Mouse (Mus musculus) kidney, postnatal 0 days (tissue): ENCODE measurements around the gene Nubp1. TPM values are rescaled to one million over a fixed set of nuclear protein-coding genes. Genes with fewer than 3 reads are reported as not detected.

Experiments
- ATAC-seq: fragments of 200-750 bp; cut with Nextera tagmentation; replicated peaks from 2 replicates; pipeline ENCODE4 v1.8.0; 2017; ENCODE audit warnings: low read depth, moderate number of reproducible peaks, moderate TSS enrichment, moderate library complexity; ENCODE audit not compliant: low FRiP score
- DNase-seq: peaks from one replicate; pipeline ENCODE4 v3.0.0-alpha.2; 2016; ENCODE audit warnings: low spot score
- H3K27ac ChIP-seq: fragments of 300-500 bp; sonication (generic); 2 replicates; pipeline ENCODE4 v1.5.1; 2014; ENCODE audit warnings: mild to moderate bottlenecking
- H3K27me3 ChIP-seq: fragments of 300-500 bp; sonication (generic); 2 replicates; pipeline ENCODE4 v1.6.1; 2014; ENCODE audit warnings: low read length, mixed read lengths; ENCODE audit not compliant: insufficient read depth
- H3K36me3 ChIP-seq: fragments of 300-500 bp; sonication (generic); 2 replicates; pipeline ENCODE4 v1.6.1; 2014; ENCODE audit warnings: low read length, mixed read lengths; ENCODE audit not compliant: insufficient read depth
- H3K4me1 ChIP-seq: fragments of 300-500 bp; sonication (generic); replicated peaks from 2 replicates; pipeline ENCODE4 v1.6.1; 2014; ENCODE audit warnings: antibody characterized with exemption, low read length, mixed read lengths; ENCODE audit not compliant: insufficient read depth
- H3K4me2 ChIP-seq: fragments of 300-500 bp; sonication (generic); 2 replicates; pipeline ENCODE4 v1.6.1; 2014; ENCODE audit warnings: mild to moderate bottlenecking, low read length, moderate library complexity, mixed read lengths
- H3K4me3 ChIP-seq: fragments of 300-500 bp; sonication (generic); replicated peaks from 2 replicates; pipeline ENCODE4 v1.5.1; 2014; ENCODE audit warnings: low read depth, low read length
- H3K9ac ChIP-seq: fragments of 300-500 bp; sonication (generic); 2 replicates; pipeline ENCODE4 v1.6.1; 2014; ENCODE audit warnings: low read depth, low read length
- H3K9me3 ChIP-seq: fragments of 300-500 bp; sonication (generic); replicated peaks from 2 replicates; pipeline ENCODE4 v1.6.1; 2016; ENCODE audit warnings: low read length, inconsistent platforms, mixed read lengths
- CTCF ChIP-seq: IDR thresholded peaks from 2 replicates; pipeline ENCODE4 v1.5.1; 2016; ENCODE audit warnings: antibody characterized with exemption, low read depth, mild to moderate bottlenecking, moderate library complexity
- WGBS: fragments of 180-500 bp; shearing (Covaris S2); extraction: QIAGEN DNeasy Blood & Tissue Kit; methylation state at CpG from one replicate; pipeline ENCODE4 v1.1.7; 2014; 5-methylcytosine and 5-hydroxymethylcytosine counted together
- polyA plus RNA-seq: library from polyadenylated mRNA; unstranded; fragments of >200 nt; fragmentation: Nextera tagmentation; extraction: Ambion mirVana; gene quantifications from 2 replicates; pipeline ENCODE4 v1.2.1, GENCODE M21; 2015

Gene Nubp1
- polyA plus RNA-seq, 1 experiment from 2014 or later: 55.7 TPM

GRCm38 (mm10) chr16:10432387-10432786 lies 20.6 kb downstream of the Nubp1 start:
- H3K36me3 ChIP-seq: no peaks in the 10 kb centered on the region
- DNase-seq (no peak), ATAC-seq (no peak)
- WGBS: 89% methylated on average over 4 of the region's 4 CpGs
- H3K4me3 ChIP-seq: no peak overlapping the region
- H3K27me3 ChIP-seq: no peaks in the 10 kb centered on the region
- TF ChIP-seq CTCF: no peak
- no peak overlapping the region for H3K4me2 ChIP-seq
- H3K9me3 ChIP-seq: no peaks in the 10 kb centered on the region
- no peak overlapping the region for H3K27ac ChIP-seq
- no peaks in the 10 kb centered on the region for H3K4me1 ChIP-seq
- no peak overlapping the region for H3K9ac ChIP-seq

GRCm38 (mm10) chr16:10433344-10433743 lies 21.6 kb downstream of the Nubp1 start:
- ATAC-seq: no peak
- no peak overlapping the region for H3K27ac ChIP-seq
- 84% methylated on average over 5 of the region's 5 CpGs for WGBS
- no peaks in the 10 kb centered on the region for H3K36me3 ChIP-seq
- H3K27me3 ChIP-seq: no peaks in the 10 kb centered on the region
- no peak for DNase-seq
- H3K4me3 ChIP-seq: no peak overlapping the region
- H3K9me3 ChIP-seq: no peaks in the 10 kb centered on the region
- TF ChIP-seq CTCF: no peak
- no peaks in the 10 kb centered on the region for H3K4me1 ChIP-seq
- no peak overlapping the region for H3K4me2 ChIP-seq
- H3K9ac ChIP-seq: no peak overlapping the region

DNA sequence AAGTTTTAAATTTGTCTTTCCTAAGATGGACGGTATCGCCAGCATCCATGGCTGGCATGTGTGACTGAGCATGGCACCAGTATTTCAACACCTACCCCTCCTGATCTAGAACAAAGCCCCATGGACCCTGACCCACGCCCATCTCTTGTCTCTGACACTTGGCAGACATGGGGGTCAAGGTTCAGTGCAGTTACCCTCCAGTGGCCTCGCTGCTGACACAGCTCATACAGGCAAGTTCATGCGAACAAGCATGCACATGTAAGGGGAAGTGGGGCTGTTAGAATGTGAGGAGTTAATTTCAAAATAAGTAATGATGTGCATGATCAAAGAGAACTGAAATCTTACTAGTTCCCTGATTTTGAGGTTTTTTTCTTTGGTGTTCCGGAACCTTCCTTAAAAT lies 24.4 kb downstream of the Nubp1 start:
- Histone ChIP-seq H3K4me2 (no peak overlapping the region), H3K4me1 (no peaks in the 10 kb centered on the region), H3K36me3 (no peaks in the 10 kb centered on the region), H3K4me3 (no peak overlapping the region), H3K9ac (no peak overlapping the region), H3K27me3 (no peaks in the 10 kb centered on the region), H3K9me3 (no peaks in the 10 kb centered on the region), H3K27ac (no peak overlapping the region)
- peak; percentile 81 for ATAC-seq
- TF ChIP-seq CTCF: no peak
- WGBS: 71% methylated on average over 6 of the region's 6 CpGs
- no peak for DNase-seq

- Histone ChIP-seq H3K4me2 (no peak overlapping the region), H3K27ac (no peak overlapping the region), H3K9ac (no peak overlapping the region), H3K27me3 (no peaks in the 10 kb centered on the region), H3K4me3 (no peak overlapping the region), H3K4me1 (no peaks in the 10 kb centered on the region), H3K36me3 (no peaks in the 10 kb centered on the region), H3K9me3 (no peaks in the 10 kb centered on the region)
- DNase-seq (no peak), ATAC-seq (no peak)
- TF ChIP-seq CTCF: no peak
- WGBS: 82% methylated on average over 5 of the region's 5 CpGs
These were observed 26.3 kb downstream of the Nubp1 start for GRCm38 (mm10) chr16:10438055-10438454.

- Histone ChIP-seq H3K4me1 (no peaks in the 10 kb centered on the region), H3K9me3 (no peaks in the 10 kb centered on the region), H3K4me2 (no peak overlapping the region), H3K27me3 (no peaks in the 10 kb centered on the region), H3K4me3 (no peak overlapping the region), H3K36me3 (no peaks in the 10 kb centered on the region), H3K27ac (no peak overlapping the region), H3K9ac (no peak overlapping the region)
- ATAC-seq (no peak), DNase-seq (no peak)
- TF ChIP-seq CTCF: no peak
- 83% methylated on average over 6 of the region's 6 CpGs for WGBS
These were observed 29.6 kb downstream of the Nubp1 start for GRCm38 (mm10) chr16:10441328-10441727.

DNA sequence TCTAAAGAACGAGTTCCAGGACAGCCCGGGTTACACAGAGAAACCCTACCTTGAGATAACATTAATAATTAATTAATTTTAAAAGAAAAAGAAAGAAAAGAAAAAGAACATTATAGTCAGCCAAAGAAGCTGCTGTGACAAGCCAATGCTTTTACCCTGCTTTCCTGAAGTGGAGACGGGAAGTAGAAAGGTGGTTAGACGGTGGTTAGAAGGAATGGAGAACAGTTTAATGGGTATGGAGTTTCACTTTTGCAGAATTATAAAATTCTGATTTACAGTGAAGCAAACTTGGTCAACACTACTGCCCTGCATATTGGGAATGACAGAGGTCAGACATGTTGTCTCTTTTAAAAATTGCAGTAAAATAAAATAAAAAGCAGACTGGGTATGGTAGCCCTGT lies 30.0 kb downstream of the Nubp1 start:
- no peak for DNase-seq
- no peak overlapping the region for H3K27ac ChIP-seq
- H3K4me3 ChIP-seq: no peak overlapping the region
- no peak overlapping the region for H3K9ac ChIP-seq
- TF ChIP-seq CTCF: no peak
- H3K4me1 ChIP-seq: 0 out of 2 replicates have a peak, but pooled peaks cover 1% of the 10 kb centered on the region
- no peaks in the 10 kb centered on the region for H3K36me3 ChIP-seq
- no peak for ATAC-seq
- 87% methylated on average over 4 of the region's 4 CpGs for WGBS
- no peaks in the 10 kb centered on the region for H3K27me3 ChIP-seq
- H3K9me3 ChIP-seq: no peaks in the 10 kb centered on the region
- no peak overlapping the region for H3K4me2 ChIP-seq

DNA sequence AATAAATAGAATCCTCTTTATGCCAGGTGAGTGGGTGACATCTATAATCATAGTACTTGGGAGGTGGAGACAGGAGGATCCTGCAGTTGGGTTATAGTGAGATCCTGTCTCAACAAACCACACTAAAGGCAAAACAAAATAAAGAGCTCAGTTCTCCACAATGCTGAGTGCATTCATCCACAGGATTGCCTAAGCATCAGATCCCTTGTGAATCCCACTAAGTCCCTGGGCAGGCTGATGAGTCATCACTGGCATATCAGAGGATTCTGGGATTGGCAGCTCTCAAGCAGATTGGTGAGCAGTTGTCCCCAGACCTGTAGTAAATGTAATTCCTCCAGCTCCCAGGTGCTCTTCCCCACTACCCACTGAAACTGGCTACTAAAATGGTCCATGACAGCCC lies 32.0 kb downstream of the Nubp1 start:
- Histone ChIP-seq H3K36me3 (no peaks in the 10 kb centered on the region), H3K9me3 (no peaks in the 10 kb centered on the region), H3K4me1 (0 out of 2 replicates have a peak, but pooled peaks cover 7% of the 10 kb centered on the region), H3K9ac (no peak overlapping the region), H3K27ac (no peak overlapping the region), H3K27me3 (no peaks in the 10 kb centered on the region), H3K4me3 (no peak overlapping the region), H3K4me2 (no peak overlapping the region)
- no peak for ATAC-seq
- no peak for DNase-seq
- no peak for TF ChIP-seq CTCF
